Mouse (Mus musculus): Measurements from ENCODE around the gene Cpox.

DNA sequence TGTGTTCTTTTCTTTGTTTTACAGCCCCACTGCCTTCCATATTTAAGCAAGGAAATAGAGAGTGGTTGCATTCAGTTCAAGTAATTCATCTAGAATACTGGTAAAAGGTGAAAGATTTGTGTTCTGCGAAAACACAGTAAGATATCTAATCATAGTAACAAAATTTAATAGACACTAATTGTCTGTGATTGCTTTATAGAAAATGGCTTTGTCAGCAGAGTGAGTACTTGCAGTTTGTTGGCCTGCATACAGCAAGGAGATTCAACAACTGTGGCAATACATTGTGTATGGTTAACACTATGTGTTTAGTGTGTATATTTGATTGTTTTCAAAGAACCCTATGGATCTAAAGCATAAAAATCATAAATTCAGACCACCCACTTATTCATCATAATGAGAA lies 43.0 kb downstream of the Cpox start:
- TF ChIP-seq CTCF (IDR thresholded peaks at IDR 0.05; ENCODE audit: low read depth, low read length) (no peak), GATA1 (IDR thresholded peaks at IDR 0.05; ENCODE audit: borderline replicate concordance, low read length) (no peak), POLR2AphosphoS5 (IDR thresholded peaks at IDR 0.05; ENCODE audit: insufficient replicate concordance, low read depth, low read length) (no peak), TAL1 (conservative IDR thresholded peaks at IDR 0.05; ENCODE audit: low read depth, low read length) (no peak), GATA2 (IDR thresholded peaks at IDR 0.05; ENCODE audit: borderline replicate concordance, low read depth, low read length) (no peak)
